Mouse (Mus musculus) adipocyte (in vitro differentiated cells): Measurements from ENCODE around the gene Trim25.

ENCODE experiments used
- DNase-seq: peaks from one replicate; pipeline ENCODE4 v3.0.0-alpha.2; 2016; ENCODE audit warnings: low spot score

The Trim25 gene

GRCm38 (mm10) chr11:89065297-89065696 is 66.1 kb downstream of the Trim25 start:
- DNase-seq = no peak

GRCm38 (mm10) chr11:89066126-89066525 is 67.0 kb downstream of the Trim25 start:
- DNase-seq = no peak

- DNase-seq = no peak
Observed at GRCm38 (mm10) chr11:89066750-89067149, 67.6 kb downstream of the Trim25 start, which contains the start of gene Dgke. Gene Dgke (minus strand): TSS chr11:89066850.

DNA sequence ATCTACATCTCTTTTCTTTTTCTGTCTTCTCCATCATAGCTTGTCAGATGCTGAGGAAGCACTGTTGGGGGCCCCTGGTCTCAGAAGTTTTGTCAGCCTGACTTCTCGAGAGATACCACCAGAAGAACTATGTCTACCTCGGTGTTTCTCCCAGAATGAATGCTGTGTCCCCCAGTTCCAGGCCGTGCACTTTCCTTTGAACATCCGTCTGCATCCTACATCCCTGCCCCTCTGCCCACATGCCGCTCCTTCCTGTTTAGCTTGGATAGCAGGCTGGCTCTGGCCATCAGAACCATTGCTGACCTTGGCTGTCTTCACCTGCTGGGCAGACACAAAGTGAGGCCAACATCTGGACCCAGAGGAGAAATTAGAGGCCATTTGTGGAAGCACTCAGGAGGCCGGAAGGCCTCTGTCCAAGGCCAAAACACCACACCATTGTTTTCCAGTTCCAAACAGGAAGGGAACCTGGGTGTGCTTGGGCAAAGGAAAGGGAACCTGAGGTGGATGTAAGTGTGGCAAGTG is 68.2 kb downstream of the Trim25 start:
- no peak for DNase-seq

GRCm38 (mm10) chr11:89067871-89068490 is 68.8 kb downstream of the Trim25 start:
- DNase-seq = no peak

DNA sequence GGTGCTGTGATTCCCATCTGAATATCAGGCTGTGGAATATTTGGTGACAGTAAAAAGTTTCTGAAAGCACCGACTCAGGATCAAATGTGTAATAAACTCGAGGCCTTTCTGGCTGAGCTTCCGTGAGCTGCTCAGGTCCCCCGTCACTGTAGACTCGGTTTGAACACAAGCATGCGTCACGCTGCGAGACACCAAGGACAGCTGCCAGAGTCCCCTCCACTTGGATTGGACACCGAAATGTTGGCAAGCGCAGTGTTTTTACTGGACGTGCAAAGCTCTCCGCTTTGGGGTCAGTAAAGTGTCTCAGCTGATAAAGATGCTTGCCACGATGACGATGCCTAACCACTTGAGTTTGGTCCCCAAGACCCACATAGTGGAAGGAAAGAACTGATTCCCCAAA is 69.5 kb downstream of the Trim25 start:
- DNase-seq = no peak

GRCm38 (mm10) chr11:89069303-89069702 is 70.1 kb downstream of the Trim25 start:
- DNase-seq = peak; percentile 55
